Mouse (Mus musculus): ENCODE data around the gene Nwd2.

DNA sequence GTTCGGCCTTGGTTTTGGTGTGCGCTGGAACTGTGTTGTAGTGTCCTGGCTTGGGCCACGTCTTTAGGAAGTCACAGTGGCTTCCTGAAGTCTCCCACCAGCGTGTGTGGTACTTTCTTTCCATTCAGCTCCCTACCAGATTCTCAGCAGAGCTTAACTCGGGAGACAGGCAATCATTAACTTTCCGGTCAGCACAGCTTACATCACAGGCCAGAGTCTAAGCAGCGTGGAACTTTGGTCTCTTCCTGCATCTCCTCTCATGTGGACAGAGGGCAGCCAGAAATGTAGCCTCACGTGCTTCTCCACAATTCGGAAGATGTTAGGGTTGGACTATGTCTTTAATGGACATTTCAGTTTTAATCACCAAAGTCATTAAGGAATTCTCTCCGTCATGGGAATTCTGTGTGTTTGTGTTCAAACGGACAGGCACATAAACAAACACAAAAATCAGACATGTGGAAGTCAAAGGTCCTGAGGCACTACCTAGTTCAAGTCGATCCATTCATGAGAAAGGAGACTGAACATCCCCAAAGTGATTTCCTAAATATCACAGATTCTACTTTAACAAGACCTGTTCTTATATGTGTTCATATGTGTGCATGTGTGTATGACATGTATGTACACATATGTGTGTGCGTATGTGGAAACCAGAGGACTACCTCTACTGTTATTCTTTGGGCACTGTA is 198.8 kb downstream of the Nwd2 start:
- TF ChIP-seq CTCF (IDR thresholded peaks at IDR 0.05; ENCODE audit: control insufficient read depth, insufficient read depth, low read length) (no peak), POLR2A (IDR thresholded peaks at IDR 0.05; ENCODE audit: borderline replicate concordance, control insufficient read depth, low read depth, low read length) (no peak)

All from bone marrow, adult 2 months (tissue).